Mouse (Mus musculus): ENCODE results near the gene Vil1. TPM values are rescaled to one million over a fixed set of nuclear protein-coding genes. Genes with fewer than 3 reads are reported as not detected.

Vil1 gene
- polyA plus RNA-seq, 1 experiment = not detected

GRCm38 (mm10) chr1:74423147-74423546 is 14.0 kb downstream of the Vil1 start:
- Histone ChIP-seq H3K4me1 (ENCODE audit: control insufficient read depth) (no peaks in the 10 kb centered on the region), H3K4me3 (replicated peaks) (no peak overlapping the region), H3K27me3 (ENCODE audit: control insufficient read depth) (0 out of 2 replicates have a peak, but pooled peaks cover 3% of the 10 kb centered on the region), H3K36me3 (ENCODE audit: control insufficient read depth) (no peaks in the 10 kb centered on the region), H3K9me3 (ENCODE audit: control insufficient read depth, low read length) (no peaks in the 10 kb centered on the region)
- TF ChIP-seq TAL1 (IDR thresholded peaks at IDR 0.05; ENCODE audit: low read length) (no peak), GATA1 (IDR thresholded peaks at IDR 0.05; ENCODE audit: low read length) (no peak)

GRCm38 (mm10) chr1:74425845-74426244 is 16.7 kb downstream of the Vil1 start:
- no peaks in the 10 kb centered on the region for H3K4me1 ChIP-seq (ENCODE audit: control insufficient read depth)
- no peaks in the 10 kb centered on the region for H3K36me3 ChIP-seq (ENCODE audit: control insufficient read depth)
- H3K9me3 ChIP-seq (ENCODE audit: control insufficient read depth, low read length) = no peaks in the 10 kb centered on the region
- TF ChIP-seq GATA1 (IDR thresholded peaks at IDR 0.05; ENCODE audit: low read length) (no peak), TAL1 (IDR thresholded peaks at IDR 0.05; ENCODE audit: low read length) (no peak)
- H3K27me3 ChIP-seq (ENCODE audit: control insufficient read depth) = 0 out of 2 replicates have a peak, but pooled peaks cover 3% of the 10 kb centered on the region
- no peak overlapping the region for H3K4me3 ChIP-seq (replicated peaks)

- Histone ChIP-seq H3K9me3 (ENCODE audit: control insufficient read depth, low read length) (no peaks in the 10 kb centered on the region), H3K4me1 (ENCODE audit: control insufficient read depth) (peaks cover 34% of the 10 kb centered on the region), H3K36me3 (ENCODE audit: control insufficient read depth) (peaks cover 52% of the 10 kb centered on the region), H3K4me3 (replicated peaks) (no peak overlapping the region), H3K27me3 (ENCODE audit: control insufficient read depth) (no peaks in the 10 kb centered on the region)
- TF ChIP-seq TAL1 (IDR thresholded peaks at IDR 0.05; ENCODE audit: low read length) (no peak), GATA1 (IDR thresholded peaks at IDR 0.05; ENCODE audit: low read length) (no peak)
Observed at GRCm38 (mm10) chr1:74433220-74433619, 24.0 kb downstream of the Vil1 start.

- H3K4me3 ChIP-seq (replicated peaks) = no peak overlapping the region
- H3K36me3 ChIP-seq (ENCODE audit: control insufficient read depth) = peaks cover 66% of the 10 kb centered on the region
- no peak for TF ChIP-seq GATA1 (IDR thresholded peaks at IDR 0.05; ENCODE audit: low read length)
- no peak for TF ChIP-seq TAL1 (IDR thresholded peaks at IDR 0.05; ENCODE audit: low read length)
Observed at GRCm38 (mm10) chr1:74434596-74434995, 25.4 kb downstream of the Vil1 start.

GRCm38 (mm10) chr1:74435563-74435962 is 26.4 kb downstream of the Vil1 start:
- no peak overlapping the region for H3K4me3 ChIP-seq (replicated peaks)
- H3K9me3 ChIP-seq (ENCODE audit: control insufficient read depth, low read length) = no peaks in the 10 kb centered on the region
- peaks cover 34% of the 10 kb centered on the region for H3K4me1 ChIP-seq (ENCODE audit: control insufficient read depth)
- H3K36me3 ChIP-seq (ENCODE audit: control insufficient read depth) = peaks cover 76% of the 10 kb centered on the region
- H3K27me3 ChIP-seq (ENCODE audit: control insufficient read depth) = no peaks in the 10 kb centered on the region
- TF ChIP-seq GATA1 (IDR thresholded peaks at IDR 0.05; ENCODE audit: low read length) (no peak), TAL1 (IDR thresholded peaks at IDR 0.05; ENCODE audit: low read length) (no peak)

More at GRCm38 (mm10) chr1:74434596-74434995, 25.4 kb downstream of the Vil1 start:
- H3K27me3 ChIP-seq (ENCODE audit: control insufficient read depth) = no peaks in the 10 kb centered on the region
- H3K9me3 ChIP-seq (ENCODE audit: control insufficient read depth, low read length) = no peaks in the 10 kb centered on the region
- peaks cover 34% of the 10 kb centered on the region for H3K4me1 ChIP-seq (ENCODE audit: control insufficient read depth)

GRCm38 (mm10) chr1:74437702-74438427 is 28.7 kb downstream of the Vil1 start:
- TF ChIP-seq TAL1 (IDR thresholded peaks at IDR 0.05; ENCODE audit: low read length) (no peak), GATA1 (IDR thresholded peaks at IDR 0.05; ENCODE audit: low read length) (no peak)
- no peaks in the 10 kb centered on the region for H3K27me3 ChIP-seq (ENCODE audit: control insufficient read depth)
- H3K4me3 ChIP-seq (replicated peaks) = no peak overlapping the region
- no peaks in the 10 kb centered on the region for H3K9me3 ChIP-seq (ENCODE audit: control insufficient read depth, low read length)
- H3K4me1 ChIP-seq (ENCODE audit: control insufficient read depth) = peaks cover 30% of the 10 kb centered on the region
- H3K36me3 ChIP-seq (ENCODE audit: control insufficient read depth) = peaks cover 94% of the 10 kb centered on the region

GRCm38 (mm10) chr1:74439166-74439876 is 30.1 kb downstream of the Vil1 start:
- H3K4me1 ChIP-seq (ENCODE audit: control insufficient read depth) = peaks cover 21% of the 10 kb centered on the region
- H3K4me3 ChIP-seq (replicated peaks) = no peak overlapping the region
- TF ChIP-seq TAL1 (IDR thresholded peaks at IDR 0.05; ENCODE audit: low read length) = no peak
- no peak for TF ChIP-seq GATA1 (IDR thresholded peaks at IDR 0.05; ENCODE audit: low read length)
- no peaks in the 10 kb centered on the region for H3K27me3 ChIP-seq (ENCODE audit: control insufficient read depth)
- H3K9me3 ChIP-seq (ENCODE audit: control insufficient read depth, low read length) = no peaks in the 10 kb centered on the region
- peaks cover 96% of the 10 kb centered on the region for H3K36me3 ChIP-seq (ENCODE audit: control insufficient read depth)

- TF ChIP-seq TAL1 (IDR thresholded peaks at IDR 0.05; ENCODE audit: low read length) (no peak), GATA1 (IDR thresholded peaks at IDR 0.05; ENCODE audit: low read length) (no peak)
- Histone ChIP-seq H3K4me3 (replicated peaks) (no peak overlapping the region), H3K36me3 (ENCODE audit: control insufficient read depth) (peaks cover 92% of the 10 kb centered on the region), H3K9me3 (ENCODE audit: control insufficient read depth, low read length) (no peaks in the 10 kb centered on the region), H3K27me3 (ENCODE audit: control insufficient read depth) (no peaks in the 10 kb centered on the region), H3K4me1 (ENCODE audit: control insufficient read depth) (no peaks in the 10 kb centered on the region)
Observed at GRCm38 (mm10) chr1:74444538-74444937, 35.4 kb downstream of the Vil1 start.

GRCm38 (mm10) chr1:74452611-74453045 is 43.5 kb downstream of the Vil1 start:
- Histone ChIP-seq H3K36me3 (ENCODE audit: control insufficient read depth) (peaks cover 96% of the 10 kb centered on the region), H3K9me3 (ENCODE audit: control insufficient read depth, low read length) (no peaks in the 10 kb centered on the region), H3K4me1 (ENCODE audit: control insufficient read depth) (no peaks in the 10 kb centered on the region), H3K27me3 (ENCODE audit: control insufficient read depth) (no peaks in the 10 kb centered on the region), H3K4me3 (replicated peaks) (no peak overlapping the region)
- TF ChIP-seq TAL1 (IDR thresholded peaks at IDR 0.05; ENCODE audit: low read length) (no peak), GATA1 (IDR thresholded peaks at IDR 0.05; ENCODE audit: low read length) (no peak)

Measured in erythroblast, embryonic 14.5 days (primary cell).